Mouse (Mus musculus): ENCODE data around the gene St6galnac4. TPM values are rescaled to one million over a fixed set of nuclear protein-coding genes. Genes with fewer than 3 reads are reported as not detected.

Gene St6galnac4
- total and polyA plus RNA-seq, 3 experiments, result 6.7 to 20.8 (median 15.4) TPM

GRCm38 (mm10) chr2:32596725-32597124 lies 9.8 kb downstream of the St6galnac4 start:
- ATAC-seq (ENCODE audit: extremely low read depth, insufficient number of reproducible peaks, low FRiP score, poor library complexity, severe bottlenecking), result no peak
- Histone ChIP-seq H3K9me3 (replicated peaks) (no peaks in the 10 kb centered on the region), H3K4me3 (ENCODE audit: low read depth, low read length) (no peak overlapping the region), H3K27me3 (ENCODE audit: insufficient read depth, low read length) (no peaks in the 10 kb centered on the region), H3K4me1 (ENCODE audit: insufficient read depth, low read depth, low read length) (peaks cover 24% of the 10 kb centered on the region), H3K36me3 (replicated peaks) (peaks cover 88% of the 10 kb centered on the region)
- TF ChIP-seq CTCF (IDR thresholded peaks at IDR 0.05; ENCODE audit: low read depth, low read length) (no peak), GATA2 (IDR thresholded peaks at IDR 0.05; ENCODE audit: borderline replicate concordance, low read depth, low read length) (no peak), TAL1 (conservative IDR thresholded peaks at IDR 0.05; ENCODE audit: low read depth, low read length) (no peak), POLR2AphosphoS5 (IDR thresholded peaks at IDR 0.05; ENCODE audit: insufficient replicate concordance, low read depth, low read length) (no peak), GATA1 (IDR thresholded peaks at IDR 0.05; ENCODE audit: borderline replicate concordance, low read length) (no peak)
- DNase-seq (ENCODE audit: low spot score), result no peak

GRCm38 (mm10) chr2:32597248-32597647 lies 10.4 kb downstream of the St6galnac4 start:
- no peak for DNase-seq (ENCODE audit: low spot score)
- no peak overlapping the region for H3K4me3 ChIP-seq (ENCODE audit: low read depth, low read length)
- H3K4me1 ChIP-seq (ENCODE audit: insufficient read depth, low read depth, low read length), result peaks cover 28% of the 10 kb centered on the region
- no peaks in the 10 kb centered on the region for H3K9me3 ChIP-seq (replicated peaks)
- H3K36me3 ChIP-seq (replicated peaks), result peaks cover 83% of the 10 kb centered on the region
- H3K27me3 ChIP-seq (ENCODE audit: insufficient read depth, low read length), result no peaks in the 10 kb centered on the region
- no peak for ATAC-seq (ENCODE audit: extremely low read depth, insufficient number of reproducible peaks, low FRiP score, poor library complexity, severe bottlenecking)
- no peak for TF ChIP-seq CTCF (IDR thresholded peaks at IDR 0.05; ENCODE audit: low read depth, low read length)

- Histone ChIP-seq H3K9me3 (replicated peaks) (no peaks in the 10 kb centered on the region), H3K4me1 (ENCODE audit: insufficient read depth, low read depth, low read length) (peaks cover 31% of the 10 kb centered on the region), H3K4me3 (ENCODE audit: low read depth, low read length) (no peak overlapping the region), H3K36me3 (replicated peaks) (peaks cover 79% of the 10 kb centered on the region), H3K27me3 (ENCODE audit: insufficient read depth, low read length) (no peaks in the 10 kb centered on the region)
- DNase-seq (ENCODE audit: low spot score) (no peak), ATAC-seq (ENCODE audit: extremely low read depth, insufficient number of reproducible peaks, low FRiP score, poor library complexity, severe bottlenecking) (no peak)
- TF ChIP-seq POLR2AphosphoS5 (IDR thresholded peaks at IDR 0.05; ENCODE audit: insufficient replicate concordance, low read depth, low read length) (no peak), CTCF (IDR thresholded peaks at IDR 0.05; ENCODE audit: low read depth, low read length) (no peak), GATA1 (IDR thresholded peaks at IDR 0.05; ENCODE audit: borderline replicate concordance, low read length) (no peak), TAL1 (conservative IDR thresholded peaks at IDR 0.05; ENCODE audit: low read depth, low read length) (no peak), GATA2 (IDR thresholded peaks at IDR 0.05; ENCODE audit: borderline replicate concordance, low read depth, low read length) (no peak)
These were observed 10.8 kb downstream of the St6galnac4 start for GRCm38 (mm10) chr2:32597699-32598098.

- Histone ChIP-seq H3K27me3 (ENCODE audit: insufficient read depth, low read length) (no peaks in the 10 kb centered on the region), H3K36me3 (replicated peaks) (peaks cover 71% of the 10 kb centered on the region), H3K4me3 (ENCODE audit: low read depth, low read length) (no peak overlapping the region), H3K4me1 (ENCODE audit: insufficient read depth, low read depth, low read length) (peaks cover 32% of the 10 kb centered on the region), H3K9me3 (replicated peaks) (no peaks in the 10 kb centered on the region)
- TF ChIP-seq GATA1 (IDR thresholded peaks at IDR 0.05; ENCODE audit: borderline replicate concordance, low read length) (no peak), TAL1 (conservative IDR thresholded peaks at IDR 0.05; ENCODE audit: low read depth, low read length) (no peak), CTCF (IDR thresholded peaks at IDR 0.05; ENCODE audit: low read depth, low read length) (no peak), POLR2AphosphoS5 (IDR thresholded peaks at IDR 0.05; ENCODE audit: insufficient replicate concordance, low read depth, low read length) (no peak), GATA2 (IDR thresholded peaks at IDR 0.05; ENCODE audit: borderline replicate concordance, low read depth, low read length) (no peak)
- no peak for DNase-seq (ENCODE audit: low spot score)
- ATAC-seq (ENCODE audit: extremely low read depth, insufficient number of reproducible peaks, low FRiP score, poor library complexity, severe bottlenecking), result no peak
These were observed 11.6 kb downstream of the St6galnac4 start for GRCm38 (mm10) chr2:32598506-32598905.

GRCm38 (mm10) chr2:32599409-32599808 lies 12.5 kb downstream of the St6galnac4 start, which contains the start of gene St6galnac6:
Gene St6galnac6 (plus strand): TSS chr2:32599709.
- TF ChIP-seq GATA1 (IDR thresholded peaks at IDR 0.05; ENCODE audit: borderline replicate concordance, low read length) (no peak), POLR2AphosphoS5 (IDR thresholded peaks at IDR 0.05; ENCODE audit: insufficient replicate concordance, low read depth, low read length) (no peak), CTCF (IDR thresholded peaks at IDR 0.05; ENCODE audit: low read depth, low read length) (no peak), TAL1 (conservative IDR thresholded peaks at IDR 0.05; ENCODE audit: low read depth, low read length) (no peak), GATA2 (IDR thresholded peaks at IDR 0.05; ENCODE audit: borderline replicate concordance, low read depth, low read length) (no peak)
- peaks cover 61% of the 10 kb centered on the region for H3K36me3 ChIP-seq (replicated peaks)
- peaks cover 27% of the 10 kb centered on the region for H3K4me1 ChIP-seq (ENCODE audit: insufficient read depth, low read depth, low read length)
- ATAC-seq (ENCODE audit: extremely low read depth, insufficient number of reproducible peaks, low FRiP score, poor library complexity, severe bottlenecking) (no peak), DNase-seq (ENCODE audit: low spot score) (no peak)
- H3K4me3 ChIP-seq (ENCODE audit: low read depth, low read length), result no peak within 1 kb of the TSS
- H3K27me3 ChIP-seq (ENCODE audit: insufficient read depth, low read length), result no peaks in the 10 kb centered on the region
- H3K9me3 ChIP-seq (replicated peaks), result no peaks in the 10 kb centered on the region

- peaks cover 40% of the 10 kb centered on the region for H3K36me3 ChIP-seq (replicated peaks)
- DNase-seq (ENCODE audit: low spot score), result peak; percentile 79
- H3K27me3 ChIP-seq (ENCODE audit: insufficient read depth, low read length), result no peaks in the 10 kb centered on the region
- H3K4me1 ChIP-seq (ENCODE audit: insufficient read depth, low read depth, low read length), result peaks cover 40% of the 10 kb centered on the region
- no peaks in the 10 kb centered on the region for H3K9me3 ChIP-seq (replicated peaks)
- peak; percentile 81 for ATAC-seq (ENCODE audit: extremely low read depth, insufficient number of reproducible peaks, low FRiP score, poor library complexity, severe bottlenecking)
- no peak for TF ChIP-seq GATA2 (IDR thresholded peaks at IDR 0.05; ENCODE audit: borderline replicate concordance, low read depth, low read length)
- peak; percentile 48 for TF ChIP-seq CTCF (IDR thresholded peaks at IDR 0.05; ENCODE audit: low read depth, low read length)
- no peak for TF ChIP-seq TAL1 (conservative IDR thresholded peaks at IDR 0.05; ENCODE audit: low read depth, low read length)
- peak overlapping the region; percentile 53; the same call in 1 of the 2 replicates for H3K4me3 ChIP-seq (ENCODE audit: low read depth, low read length)
These were observed 14.6 kb downstream of the St6galnac4 start for GRCm38 (mm10) chr2:32601417-32602065.
